Mouse (Mus musculus) testis, postnatal 10 days (tissue): Measurements from ENCODE around the gene Trpm5.

ENCODE experiments used
- DNase-seq: peaks from one replicate; pipeline ENCODE4 v3.0.0; 2021; ENCODE audit warnings: low spot score

The Trpm5 gene

GRCm38 (mm10) chr7:143094592-143095553, at the start of gene Trpm5:
TSS of gene Trpm5 (minus strand) at chr7:143094642.
- peak; percentile 84 for DNase-seq

- DNase-seq, result no peak
Observed at GRCm38 (mm10) chr7:143142680-143143079, 48.2 kb upstream of the Trpm5 start.

- no peak for DNase-seq
Observed at GRCm38 (mm10) chr7:143139932-143140331, 45.5 kb upstream of the Trpm5 start.

- peak; percentile 78 for DNase-seq
Observed at GRCm38 (mm10) chr7:143138789-143139188, 44.3 kb upstream of the Trpm5 start.

- no peak for DNase-seq
Observed at GRCm38 (mm10) chr7:143136561-143136960, 42.1 kb upstream of the Trpm5 start.

GRCm38 (mm10) chr7:143136125-143136524, 41.7 kb upstream of the Trpm5 start:
- DNase-seq, result no peak

GRCm38 (mm10) chr7:143132815-143133214, 38.4 kb upstream of the Trpm5 start:
- DNase-seq, result no peak

GRCm38 (mm10) chr7:143124902-143125301, 30.5 kb upstream of the Trpm5 start:
- DNase-seq, result no peak

- no peak for DNase-seq
Observed at GRCm38 (mm10) chr7:143123876-143124669, 29.6 kb upstream of the Trpm5 start.

- no peak for DNase-seq
Observed at GRCm38 (mm10) chr7:143122191-143122590, 27.7 kb upstream of the Trpm5 start.

GRCm38 (mm10) chr7:143119826-143120225, 25.4 kb upstream of the Trpm5 start:
- no peak for DNase-seq

- no peak for DNase-seq
Observed at GRCm38 (mm10) chr7:143119407-143119806, 25.0 kb upstream of the Trpm5 start.

GRCm38 (mm10) chr7:143116521-143116920, 22.1 kb upstream of the Trpm5 start:
- DNase-seq, result no peak

GRCm38 (mm10) chr7:143114773-143115172, 20.3 kb upstream of the Trpm5 start:
- DNase-seq, result no peak

- no peak for DNase-seq
Observed at GRCm38 (mm10) chr7:143112395-143112794, 18.0 kb upstream of the Trpm5 start.

GRCm38 (mm10) chr7:143111719-143112118, 17.3 kb upstream of the Trpm5 start:
- no peak for DNase-seq

- DNase-seq, result no peak
Observed at GRCm38 (mm10) chr7:143110803-143111202, 16.4 kb upstream of the Trpm5 start.

- no peak for DNase-seq
Observed at GRCm38 (mm10) chr7:143109696-143110095, 15.3 kb upstream of the Trpm5 start.

GRCm38 (mm10) chr7:143108996-143109660, 14.7 kb upstream of the Trpm5 start:
- no peak for DNase-seq

- DNase-seq, result no peak
Observed at GRCm38 (mm10) chr7:143108200-143108599, 13.8 kb upstream of the Trpm5 start.

- peak; percentile 63 for DNase-seq
Observed at GRCm38 (mm10) chr7:143106672-143107465, 12.4 kb upstream of the Trpm5 start.
